Mouse (Mus musculus) stomach, postnatal 0 days (tissue): Measurements from ENCODE around the gene Tbc1d12.
A peak's percentile ranks its signal among the peaks of the same experiment; 100 is the strongest.

Experiments used
- CTCF ChIP-seq: IDR thresholded peaks from 2 replicates; pipeline ENCODE4 v1.5.1; 2016; ENCODE audit warnings: antibody characterized with exemption, low read depth, mild to moderate bottlenecking, moderate library complexity
- EP300 ChIP-seq: optimal IDR thresholded peaks from 2 replicates; pipeline ENCODE3; 2016; ENCODE audit warnings: antibody characterized with exemption

DNA sequence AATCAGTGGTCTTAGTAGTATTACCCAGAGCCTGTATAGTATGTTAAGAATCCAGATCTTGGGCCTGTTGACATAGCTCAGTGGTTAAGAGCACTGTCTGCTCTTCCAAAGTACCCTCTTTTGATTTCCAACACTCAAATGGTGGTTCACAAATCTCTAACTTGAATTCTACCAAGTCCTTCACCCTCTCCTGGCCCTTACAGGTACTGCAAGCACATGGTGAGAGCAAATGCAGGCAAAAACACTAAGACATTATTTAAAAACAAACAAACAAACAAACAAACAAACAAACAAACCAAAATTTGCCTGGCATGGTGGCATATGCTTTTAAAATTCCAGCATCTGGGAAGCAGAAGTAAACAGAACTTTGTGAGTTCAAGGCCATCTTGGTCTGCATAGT is 43.9 kb downstream of the Tbc1d12 start:
- TF ChIP-seq CTCF (peak; percentile 48), EP300 (no peak)
